Mouse (Mus musculus) liver, embryonic 15.5 days (tissue): ENCODE measurements around the gene Aqp6. TPM values are rescaled to one million over a fixed set of nuclear protein-coding genes. Genes with fewer than 3 reads are reported as not detected.

Source experiments
- ATAC-seq: fragments of 200-750 bp; cut with Nextera tagmentation; 2 replicates; pipeline ENCODE4 v1.8.0; 2017; ENCODE audit warnings: moderate number of reproducible peaks, mild to moderate bottlenecking, moderate library complexity; ENCODE audit not compliant: insufficient read depth
- H3K27ac ChIP-seq: fragments of 300-500 bp; sonication (generic); replicated peaks from 2 replicates; pipeline ENCODE4 v1.5.1; 2015; ENCODE audit warnings: mild to moderate bottlenecking, inconsistent platforms
- H3K27me3 ChIP-seq: fragments of 300-500 bp; sonication (generic); 2 replicates; pipeline ENCODE4 v1.6.1; 2015; ENCODE audit warnings: mild to moderate bottlenecking, inconsistent platforms
- H3K36me3 ChIP-seq: fragments of 300-500 bp; sonication (generic); replicated peaks from 2 replicates; pipeline ENCODE4 v1.6.1; 2015; ENCODE audit warnings: moderate library complexity, mild to moderate bottlenecking, inconsistent platforms
- H3K4me1 ChIP-seq: fragments of 300-500 bp; sonication (generic); replicated peaks from 2 replicates; pipeline ENCODE4 v1.6.1; 2015; ENCODE audit warnings: inconsistent platforms
- H3K4me2 ChIP-seq: fragments of 300-500 bp; sonication (generic); 2 replicates; pipeline ENCODE4 v1.6.1; 2015; ENCODE audit warnings: moderate library complexity, mild to moderate bottlenecking, inconsistent platforms
- H3K4me3 ChIP-seq: fragments of 300-500 bp; sonication (generic); replicated peaks from 2 replicates; pipeline ENCODE4 v1.5.1; 2015; ENCODE audit warnings: mild to moderate bottlenecking, inconsistent platforms
- H3K9ac ChIP-seq: fragments of 300-500 bp; sonication (generic); 2 replicates; pipeline ENCODE4 v1.6.1; 2015; ENCODE audit warnings: moderate library complexity, mild to moderate bottlenecking, inconsistent platforms
- H3K9me3 ChIP-seq: fragments of 300-500 bp; sonication (generic); replicated peaks from 2 replicates; pipeline ENCODE4 v1.6.1; 2016; ENCODE audit warnings: inconsistent platforms
- WGBS: fragments of 180-500 bp; shearing (Covaris S2); methylation state at CpG from one replicate; pipeline ENCODE4 v1.1.7; 2015; ENCODE audit warnings: mixed read lengths; ENCODE audit not compliant: insufficient replicate concordance; 5-methylcytosine and 5-hydroxymethylcytosine counted together
- polyA plus RNA-seq: library from polyadenylated mRNA; unstranded; fragments of >200 nt; fragmentation: Nextera tagmentation; extraction: Ambion mirVana; gene quantifications from 2 replicates; pipeline ENCODE4 v1.2.1, GENCODE M21; 2015

Gene Aqp6
- polyA plus RNA-seq, 1 experiment from 2014 or later, result not detected

GRCm38 (mm10) chr15:99615246-99615645 lies 14.0 kb downstream of the Aqp6 start:
- H3K4me1 ChIP-seq, result 0 out of 2 replicates have a peak, but pooled peaks cover 4% of the 10 kb centered on the region
- peaks cover 10% of the 10 kb centered on the region for H3K36me3 ChIP-seq
- no peak overlapping the region for H3K27ac ChIP-seq
- no peak overlapping the region for H3K4me2 ChIP-seq
- ATAC-seq, result no peak
- H3K9ac ChIP-seq, result no peak overlapping the region
- H3K9me3 ChIP-seq, result no peaks in the 10 kb centered on the region
- 44% methylated on average over 9 of the region's 9 CpGs for WGBS
- no peak overlapping the region for H3K4me3 ChIP-seq
- peaks cover 50% of the 10 kb centered on the region for H3K27me3 ChIP-seq

- no peak for ATAC-seq
- 67% methylated on average over 3 of the region's 3 CpGs for WGBS
Measured at GRCm38 (mm10) chr15:99618595-99618994, 17.4 kb downstream of the Aqp6 start.

GRCm38 (mm10) chr15:99619821-99620220 lies 18.6 kb downstream of the Aqp6 start:
- Histone ChIP-seq H3K4me3 (no peak overlapping the region), H3K4me2 (no peak overlapping the region), H3K27ac (no peak overlapping the region), H3K27me3 (peaks cover 13% of the 10 kb centered on the region; the same call in 1 of the 2 replicates), H3K36me3 (peaks cover 55% of the 10 kb centered on the region), H3K9me3 (no peaks in the 10 kb centered on the region), H3K4me1 (0 out of 2 replicates have a peak, but pooled peaks cover 1% of the 10 kb centered on the region), H3K9ac (no peak overlapping the region)
- ATAC-seq, result no peak
- 87% methylated on average over 4 of the region's 4 CpGs for WGBS

More at GRCm38 (mm10) chr15:99618595-99618994, 17.4 kb downstream of the Aqp6 start:
- peaks cover 43% of the 10 kb centered on the region for H3K36me3 ChIP-seq
- no peaks in the 10 kb centered on the region for H3K9me3 ChIP-seq
- 0 out of 2 replicates have a peak, but pooled peaks cover 4% of the 10 kb centered on the region for H3K4me1 ChIP-seq
- H3K27me3 ChIP-seq, result peaks cover 25% of the 10 kb centered on the region
- H3K9ac ChIP-seq, result no peak overlapping the region
- H3K4me2 ChIP-seq, result no peak overlapping the region
- H3K27ac ChIP-seq, result no peak overlapping the region
- no peak overlapping the region for H3K4me3 ChIP-seq

- H3K4me3 ChIP-seq, result no peak overlapping the region
- no peaks in the 10 kb centered on the region for H3K9me3 ChIP-seq
- H3K9ac ChIP-seq, result no peak overlapping the region
- no peaks in the 10 kb centered on the region for H3K27me3 ChIP-seq
- no peak overlapping the region for H3K4me2 ChIP-seq
- ATAC-seq, result no peak
- peaks cover 78% of the 10 kb centered on the region for H3K36me3 ChIP-seq
- 90% methylated on average over 11 of the region's 11 CpGs for WGBS
- no peaks in the 10 kb centered on the region for H3K4me1 ChIP-seq
- no peak overlapping the region for H3K27ac ChIP-seq
Measured at GRCm38 (mm10) chr15:99622063-99622462, 20.9 kb downstream of the Aqp6 start.

- Histone ChIP-seq H3K36me3 (peaks cover 100% of the 10 kb centered on the region), H3K4me3 (no peak overlapping the region), H3K4me1 (no peaks in the 10 kb centered on the region), H3K27ac (no peak overlapping the region), H3K27me3 (no peaks in the 10 kb centered on the region), H3K9ac (no peak overlapping the region), H3K9me3 (no peaks in the 10 kb centered on the region), H3K4me2 (no peak overlapping the region)
- no peak for ATAC-seq
Measured at GRCm38 (mm10) chr15:99631618-99632017, 30.4 kb downstream of the Aqp6 start.

- Histone ChIP-seq H3K4me2 (no peak overlapping the region), H3K27me3 (no peaks in the 10 kb centered on the region), H3K4me3 (no peak overlapping the region), H3K9ac (no peak overlapping the region), H3K9me3 (no peaks in the 10 kb centered on the region), H3K36me3 (peaks cover 100% of the 10 kb centered on the region), H3K27ac (no peak overlapping the region), H3K4me1 (no peaks in the 10 kb centered on the region)
- WGBS, result 80% methylated on average over 7 of the region's 7 CpGs
- no peak for ATAC-seq
Measured at GRCm38 (mm10) chr15:99634702-99635101, 33.5 kb downstream of the Aqp6 start.

- H3K4me3 ChIP-seq, result no peak overlapping the region
- H3K36me3 ChIP-seq, result peaks cover 100% of the 10 kb centered on the region
- H3K4me1 ChIP-seq, result no peaks in the 10 kb centered on the region
- H3K27me3 ChIP-seq, result no peaks in the 10 kb centered on the region
- ATAC-seq, result no peak
- no peaks in the 10 kb centered on the region for H3K9me3 ChIP-seq
- H3K9ac ChIP-seq, result no peak overlapping the region
- H3K4me2 ChIP-seq, result no peak overlapping the region
- no peak overlapping the region for H3K27ac ChIP-seq
- WGBS, result 86% methylated on average over 12 of the region's 12 CpGs
Measured at GRCm38 (mm10) chr15:99637405-99638123, 36.4 kb downstream of the Aqp6 start.

- Histone ChIP-seq H3K36me3 (peaks cover 100% of the 10 kb centered on the region), H3K27me3 (no peaks in the 10 kb centered on the region), H3K9ac (no peak overlapping the region), H3K9me3 (no peaks in the 10 kb centered on the region), H3K4me2 (no peak overlapping the region), H3K27ac (no peak overlapping the region), H3K4me1 (no peaks in the 10 kb centered on the region; the same call in 1 of the 2 replicates), H3K4me3 (no peak overlapping the region)
- no peak for ATAC-seq
- 85% methylated on average over 5 of the region's 5 CpGs for WGBS
Measured at GRCm38 (mm10) chr15:99638124-99638485, 36.9 kb downstream of the Aqp6 start.

GRCm38 (mm10) chr15:99642622-99643021 lies 41.4 kb downstream of the Aqp6 start:
- Histone ChIP-seq H3K9me3 (no peaks in the 10 kb centered on the region), H3K27ac (no peak overlapping the region), H3K4me3 (no peak overlapping the region), H3K9ac (no peak overlapping the region), H3K27me3 (no peaks in the 10 kb centered on the region), H3K4me1 (peaks cover 27% of the 10 kb centered on the region), H3K36me3 (peaks cover 71% of the 10 kb centered on the region), H3K4me2 (no peak overlapping the region)
- 74% methylated on average over 6 of the region's 6 CpGs for WGBS
- no peak for ATAC-seq

- WGBS, result 84% methylated on average over 10 of the region's 10 CpGs
Measured at GRCm38 (mm10) chr15:99643832-99644231, 42.6 kb downstream of the Aqp6 start.

GRCm38 (mm10) chr15:99644776-99645175 lies 43.6 kb downstream of the Aqp6 start:
- 72% methylated on average over 7 of the region's 7 CpGs for WGBS
- Histone ChIP-seq H3K36me3 (peaks cover 52% of the 10 kb centered on the region), H3K27me3 (no peaks in the 10 kb centered on the region), H3K4me1 (peaks cover 47% of the 10 kb centered on the region), H3K4me3 (no peak overlapping the region), H3K27ac (no peak overlapping the region), H3K9ac (no peak overlapping the region), H3K9me3 (no peaks in the 10 kb centered on the region), H3K4me2 (no peak overlapping the region)
- no peak for ATAC-seq

More at GRCm38 (mm10) chr15:99643832-99644231, 42.6 kb downstream of the Aqp6 start:
- H3K9ac ChIP-seq, result no peak overlapping the region
- no peaks in the 10 kb centered on the region for H3K9me3 ChIP-seq
- no peak for ATAC-seq
- H3K27ac ChIP-seq, result no peak overlapping the region
- peaks cover 62% of the 10 kb centered on the region for H3K36me3 ChIP-seq
- H3K4me3 ChIP-seq, result no peak overlapping the region
- H3K4me2 ChIP-seq, result no peak overlapping the region
- H3K4me1 ChIP-seq, result peaks cover 38% of the 10 kb centered on the region
- H3K27me3 ChIP-seq, result no peaks in the 10 kb centered on the region

GRCm38 (mm10) chr15:99648326-99648725 lies 47.1 kb downstream of the Aqp6 start:
- peak overlapping the region; percentile 16 for H3K4me2 ChIP-seq
- no peak overlapping the region for H3K27ac ChIP-seq
- peaks cover 10% of the 10 kb centered on the region for H3K27me3 ChIP-seq
- no peak for ATAC-seq
- 0 out of 2 replicates have a peak overlapping the region, but pooled peaks have one; percentile 9 for H3K4me3 ChIP-seq
- peaks cover 17% of the 10 kb centered on the region; the same call in 1 of the 2 replicates for H3K36me3 ChIP-seq
- H3K9ac ChIP-seq, result no peak overlapping the region
- peaks cover 73% of the 10 kb centered on the region for H3K4me1 ChIP-seq
- WGBS, result 73% methylated on average over 4 of the region's 4 CpGs
- H3K9me3 ChIP-seq, result no peaks in the 10 kb centered on the region
